Mouse (Mus musculus) kidney, embryonic 16.5 days (tissue): ENCODE measurements around the gene Prodh2. TPM values are rescaled to one million over a fixed set of nuclear protein-coding genes. Genes with fewer than 3 reads are reported as not detected.
"Not testable (repeated sequence)": the region's sequence is repeated elsewhere in the genome, so short reads cannot be mapped to it uniquely, and the experiment has no call there.

ENCODE experiments used
- ATAC-seq: fragments of 200-750 bp; cut with Nextera tagmentation; 2 replicates; pipeline ENCODE4 v1.8.0; 2017; ENCODE audit warnings: moderate TSS enrichment; ENCODE audit not compliant: low FRiP score, low TSS enrichment
- H3K27ac ChIP-seq: fragments of 300-500 bp; sonication (generic); 2 replicates; pipeline ENCODE4 v1.5.1; 2014; ENCODE audit warnings: low read length
- H3K27me3 ChIP-seq: fragments of 300-500 bp; sonication (generic); 2 replicates; pipeline ENCODE4 v1.6.1; 2014; ENCODE audit warnings: low read length, control low read depth, mixed read lengths; ENCODE audit not compliant: insufficient read depth
- H3K36me3 ChIP-seq: fragments of 300-500 bp; sonication (generic); 2 replicates; pipeline ENCODE4 v1.6.1; 2014; ENCODE audit warnings: low read length, control low read depth, mixed read lengths; ENCODE audit not compliant: insufficient read depth
- H3K4me1 ChIP-seq: fragments of 300-500 bp; sonication (generic); 2 replicates; pipeline ENCODE4 v1.6.1; 2014; ENCODE audit warnings: low read length, control low read depth, mixed read lengths; ENCODE audit not compliant: insufficient read depth
- H3K4me2 ChIP-seq: fragments of 300-500 bp; sonication (generic); replicated peaks from 2 replicates; pipeline ENCODE4 v1.6.1; 2014; ENCODE audit warnings: low read depth, low read length
- H3K4me3 ChIP-seq: fragments of 300-500 bp; sonication (generic); 2 replicates; pipeline ENCODE4 v1.5.1; 2014; ENCODE audit warnings: mild to moderate bottlenecking, low read length
- H3K9ac ChIP-seq: fragments of 300-500 bp; sonication (generic); replicated peaks from 2 replicates; pipeline ENCODE4 v1.6.1; 2014; ENCODE audit warnings: low read length
- H3K9me3 ChIP-seq: fragments of 300-500 bp; sonication (generic); 2 replicates; pipeline ENCODE4 v1.6.1; 2016; ENCODE audit warnings: low read length, control low read depth
- WGBS: fragments of 180-500 bp; shearing (Covaris S2); extraction: QIAGEN DNeasy Blood & Tissue Kit; methylation state at CpG from one replicate; pipeline ENCODE4 v1.1.7; 2014; 5-methylcytosine and 5-hydroxymethylcytosine counted together
- polyA plus RNA-seq: library from polyadenylated mRNA; unstranded; fragments of >200 nt; fragmentation: Nextera tagmentation; extraction: Ambion mirVana; gene quantifications from 2 replicates; pipeline ENCODE4 v1.2.1, GENCODE M21; 2015

Prodh2 gene
- polyA plus RNA-seq, 1 experiment from 2014 or later = 27.6 TPM

DNA sequence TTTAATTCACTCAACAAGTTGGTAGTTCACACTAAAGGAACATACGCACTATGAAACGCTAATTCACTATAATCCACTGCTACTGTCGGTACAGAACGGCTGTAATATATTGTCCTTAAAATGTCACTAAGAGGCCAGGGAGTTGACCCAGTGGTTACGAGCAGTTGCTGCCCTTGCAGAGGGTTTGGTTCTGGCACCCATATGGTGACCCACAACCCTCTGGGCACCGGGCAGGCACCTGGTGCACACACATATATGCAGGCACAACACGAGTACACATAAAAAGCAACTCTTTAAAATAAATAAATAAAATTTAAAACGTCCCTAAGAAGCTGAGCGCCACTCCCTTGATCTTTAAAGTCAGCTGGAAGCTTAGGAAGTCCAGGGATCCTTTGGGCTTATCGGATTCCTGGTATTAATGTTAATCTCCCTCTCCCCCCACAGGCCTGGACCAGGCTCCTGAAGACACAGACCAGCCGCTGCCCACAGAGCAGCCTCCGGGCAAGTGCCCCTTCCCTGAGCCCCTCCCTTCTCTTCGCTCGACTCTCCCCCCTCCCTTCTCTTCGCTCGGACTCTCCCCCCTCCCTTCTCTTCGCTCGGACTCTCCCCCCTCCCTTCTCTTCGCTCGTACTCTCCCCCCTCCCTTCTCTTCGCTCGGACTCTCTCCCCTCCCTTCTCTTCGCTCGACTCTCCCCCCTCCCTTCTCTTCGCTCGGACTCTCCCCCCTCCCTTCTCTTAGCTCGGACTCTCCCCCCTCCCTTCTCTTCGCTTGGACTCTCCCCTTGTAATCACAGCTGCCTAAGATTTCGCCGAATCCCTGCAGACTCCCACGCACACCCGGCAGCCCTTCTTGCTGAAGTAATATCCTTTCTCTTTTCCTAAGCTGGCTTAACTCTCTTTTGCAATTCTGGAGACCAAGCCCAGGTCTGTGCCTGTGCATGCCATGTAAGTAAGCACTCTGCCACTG, 15.7 kb upstream of the Prodh2 start:
- ATAC-seq = peak; percentile 78; the same call in 1 of the 2 replicates
- Histone ChIP-seq H3K36me3 (no peaks in the 10 kb centered on the region), H3K4me1 (peaks cover 9% of the 10 kb centered on the region), H3K4me3 (peak overlapping the region; percentile 15), H3K4me2 (peak overlapping the region; percentile 48), H3K9me3 (no peaks in the 10 kb centered on the region), H3K27ac (no peak overlapping the region), H3K9ac (no peak overlapping the region), H3K27me3 (no peaks in the 10 kb centered on the region)
- WGBS = 5% methylated on average over 22 of the region's 32 CpGs

DNA sequence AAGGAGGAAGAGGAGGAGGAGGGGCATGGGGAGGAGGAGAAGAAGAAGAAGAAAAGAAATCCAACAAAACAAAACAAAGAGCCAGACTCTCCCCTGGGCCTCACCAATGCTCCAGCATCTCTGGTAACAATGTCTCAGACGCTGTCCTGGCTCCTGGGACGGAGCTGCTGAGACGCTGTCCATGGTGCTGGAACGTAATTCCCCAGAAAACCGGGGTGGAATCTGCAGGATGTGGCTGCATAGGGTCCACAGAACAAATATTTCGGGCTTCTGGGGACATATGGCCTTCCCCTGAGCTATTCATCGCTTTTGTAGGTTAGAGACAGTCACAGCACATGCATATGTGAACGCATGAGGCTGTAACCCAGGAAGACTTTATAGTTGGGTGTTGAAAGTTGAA, 9.2 kb upstream of the Prodh2 start:
- H3K4me3 ChIP-seq = no peak overlapping the region
- ATAC-seq = no peak

DNA sequence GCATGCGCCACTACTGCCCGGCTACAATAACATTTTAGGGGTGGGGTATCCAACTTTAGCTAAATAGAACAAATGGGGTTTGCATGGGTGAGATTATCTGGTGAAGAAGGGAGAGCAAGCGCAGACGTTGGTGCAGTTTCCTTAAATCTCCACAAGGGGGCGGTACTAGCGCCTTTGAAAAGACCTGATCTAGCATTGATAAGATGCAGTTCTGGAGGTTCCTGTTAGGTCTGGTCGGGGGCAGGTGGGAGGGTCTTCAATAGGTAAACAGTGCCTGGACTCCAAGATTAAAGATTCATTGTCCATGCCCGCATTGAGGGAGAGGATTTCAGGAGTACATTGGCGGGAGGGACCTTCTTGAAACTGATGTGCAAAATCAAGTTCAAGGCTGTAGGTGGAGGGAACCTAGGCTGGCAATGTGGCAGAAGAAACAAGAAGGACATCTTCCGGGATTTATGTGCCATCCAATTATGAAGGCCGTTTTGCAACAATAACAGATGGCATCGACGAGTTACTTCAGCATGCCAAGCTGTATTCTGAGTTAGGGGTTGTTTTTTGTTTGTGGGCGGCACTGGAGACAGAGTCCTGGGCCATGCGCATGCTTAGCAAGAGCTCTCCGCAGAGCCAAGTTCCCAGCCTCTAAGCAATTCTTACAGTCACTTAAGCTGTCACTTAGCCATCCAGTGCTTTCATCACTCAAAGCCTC, 3.0 kb upstream of the Prodh2 start:
- Histone ChIP-seq H3K27ac (no peak overlapping the region), H3K27me3 (no peaks in the 10 kb centered on the region), H3K36me3 (no peaks in the 10 kb centered on the region), H3K4me3 (no peak overlapping the region), H3K4me1 (peaks cover 9% of the 10 kb centered on the region; the same call in 1 of the 2 replicates), H3K4me2 (no peak overlapping the region), H3K9me3 (no peaks in the 10 kb centered on the region), H3K9ac (no peak overlapping the region)
- WGBS = 31% methylated on average over 16 of the region's 16 CpGs
- ATAC-seq = no peak

More for the DNA sequence above, 9.2 kb upstream of the Prodh2 start:
- no peak overlapping the region for H3K4me2 ChIP-seq
- no peak overlapping the region for H3K27ac ChIP-seq
- no peaks in the 10 kb centered on the region for H3K27me3 ChIP-seq
- no peaks in the 10 kb centered on the region for H3K36me3 ChIP-seq
- WGBS = 15% methylated on average over 8 of the region's 8 CpGs
- H3K4me1 ChIP-seq = no peaks in the 10 kb centered on the region
- H3K9me3 ChIP-seq = no peaks in the 10 kb centered on the region
- H3K9ac ChIP-seq = no peak overlapping the region

DNA sequence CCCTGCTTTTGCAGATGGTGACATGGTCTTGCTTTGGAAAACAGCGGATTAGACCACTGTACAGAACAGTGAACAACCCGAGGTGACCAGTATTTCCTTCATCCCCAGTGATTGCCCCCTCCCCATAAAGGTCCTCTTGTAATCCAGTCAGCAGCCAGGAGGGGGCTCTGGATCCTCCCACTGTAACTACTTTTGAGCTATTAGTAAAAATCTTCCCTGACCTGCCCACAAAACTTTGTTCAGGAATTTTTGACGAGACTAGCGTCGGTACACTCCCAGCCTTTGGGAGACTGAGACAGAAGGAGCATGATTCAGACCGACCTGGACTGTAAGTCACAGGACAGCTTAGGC, 2.5 kb upstream of the Prodh2 start:
- ATAC-seq = no peak
- H3K27me3 ChIP-seq = no peaks in the 10 kb centered on the region
- H3K4me2 ChIP-seq = no peak overlapping the region
- H3K4me1 ChIP-seq = peaks cover 9% of the 10 kb centered on the region; the same call in 1 of the 2 replicates
- no peaks in the 10 kb centered on the region for H3K9me3 ChIP-seq
- 20% methylated on average over 6 of the region's 6 CpGs for WGBS
- no peak overlapping the region for H3K27ac ChIP-seq
- H3K36me3 ChIP-seq = no peaks in the 10 kb centered on the region
- no peak overlapping the region for H3K9ac ChIP-seq
- no peak overlapping the region for H3K4me3 ChIP-seq

DNA sequence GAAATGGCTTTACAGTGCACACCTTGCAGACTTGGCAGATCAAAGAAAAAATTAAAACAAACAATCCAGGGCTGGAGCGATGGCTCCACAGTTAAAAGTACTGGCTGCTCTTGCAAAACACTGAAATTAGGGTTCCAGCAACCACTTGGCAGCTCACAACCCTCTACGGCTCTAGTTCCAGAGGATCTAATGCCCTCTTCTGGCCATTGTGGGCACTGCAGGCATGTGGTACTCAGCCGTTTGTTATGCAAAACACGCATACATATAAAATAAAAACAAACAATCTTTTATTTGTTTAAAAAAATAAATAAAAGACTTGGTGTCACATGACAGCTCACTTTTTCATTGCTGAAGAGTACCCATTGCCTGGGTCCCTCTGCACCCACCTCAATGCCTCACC, 657 bp upstream of the Prodh2 start:
- Histone ChIP-seq H3K4me1 (peaks cover 9% of the 10 kb centered on the region; the same call in 1 of the 2 replicates), H3K9ac (no peak overlapping the region), H3K36me3 (no peaks in the 10 kb centered on the region), H3K27me3 (no peaks in the 10 kb centered on the region), H3K4me3 (no peak overlapping the region), H3K27ac (peak overlapping the region; percentile 34; the same call in 1 of the 2 replicates), H3K9me3 (no peaks in the 10 kb centered on the region), H3K4me2 (no peak overlapping the region)
- no peak for ATAC-seq
- whole genome bisulfite sequencing = 17% methylated on average over 4 of the region's 4 CpGs

DNA sequence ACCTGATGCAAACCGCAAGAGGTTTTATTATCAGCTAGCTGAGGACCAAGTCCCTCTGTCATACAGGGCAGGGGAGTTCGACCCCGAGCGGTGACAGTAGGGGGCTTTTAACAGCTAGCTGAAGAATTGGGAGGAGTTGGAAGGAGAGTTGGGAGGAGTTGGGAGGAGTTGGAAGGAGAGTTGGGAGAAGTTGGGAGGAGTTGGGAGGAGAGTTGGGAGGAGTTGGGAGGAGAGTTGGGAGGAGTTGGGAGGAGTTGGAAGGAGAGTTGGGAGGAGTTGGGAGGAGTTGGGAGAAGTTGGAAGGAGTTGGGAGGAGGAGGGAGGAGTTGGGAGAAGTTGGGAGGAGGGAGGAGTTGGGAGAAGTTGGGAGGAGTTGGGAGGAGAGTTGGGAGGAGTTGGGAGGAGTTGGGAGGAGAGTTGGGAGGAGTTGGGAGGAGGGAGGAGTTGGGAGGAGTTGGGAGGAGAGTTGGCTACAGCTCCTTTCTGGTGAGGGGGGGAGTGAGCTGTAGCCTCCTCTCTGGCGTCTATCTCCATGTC, 2.2 kb downstream of the Prodh2 start:
- 56% methylated on average over 4 of the region's 5 CpGs for WGBS
- H3K36me3 ChIP-seq, H3K9me3 ChIP-seq, H3K9ac ChIP-seq, H3K4me1 ChIP-seq, ATAC-seq, H3K4me3 ChIP-seq, H3K27me3 ChIP-seq, H3K27ac ChIP-seq, H3K4me2 ChIP-seq: not testable (repeated sequence)

DNA sequence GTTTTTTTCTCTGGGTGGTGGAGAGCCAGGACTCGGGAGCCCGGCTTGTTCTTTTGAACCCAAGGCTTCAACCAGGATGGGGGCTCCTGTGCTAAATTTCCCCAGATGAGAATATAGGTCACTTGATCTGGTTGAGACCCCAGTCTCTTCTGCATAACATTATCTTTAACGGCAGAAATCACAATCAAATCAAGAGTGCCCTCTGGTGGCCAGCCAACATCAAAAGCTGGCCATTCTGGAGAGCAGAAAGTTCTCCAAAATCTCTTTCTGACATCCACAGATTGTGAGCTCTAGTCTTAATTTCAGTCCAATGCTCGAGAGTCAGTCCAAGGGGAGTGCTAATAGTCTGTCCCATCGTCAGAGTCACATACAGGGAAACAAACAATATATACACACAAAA, 7.7 kb downstream of the Prodh2 start:
- WGBS = 67% methylated on average over 5 of the region's 5 CpGs
- not testable (repeated sequence) for ATAC-seq, H3K27ac ChIP-seq, H3K4me1 ChIP-seq, H3K9me3 ChIP-seq, H3K36me3 ChIP-seq, H3K9ac ChIP-seq, H3K27me3 ChIP-seq, H3K4me3 ChIP-seq, H3K4me2 ChIP-seq

DNA sequence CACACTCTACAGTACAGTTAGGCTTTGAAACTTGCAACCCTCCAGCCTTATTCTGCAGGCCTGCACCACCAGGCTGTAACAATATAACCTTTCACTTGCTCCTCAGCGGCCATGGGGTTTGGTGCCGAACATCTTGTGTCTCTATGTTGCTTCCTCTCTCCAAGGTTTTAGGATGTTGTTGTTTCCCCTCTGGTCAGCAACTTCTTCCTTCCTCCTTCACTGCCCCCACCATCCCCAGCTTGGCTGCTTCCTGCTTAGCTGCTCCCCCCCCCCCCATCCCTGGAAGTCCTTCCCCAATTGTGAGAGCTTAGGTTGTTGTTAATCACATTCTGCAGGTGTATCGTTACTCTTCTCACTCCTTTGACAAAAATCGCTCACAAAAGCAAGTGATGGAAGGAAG, 14.6 kb downstream of the Prodh2 start:
- 68% methylated on average over 4 of the region's 4 CpGs for WGBS
- H3K4me3 ChIP-seq = no peak overlapping the region
- H3K36me3 ChIP-seq = no peaks in the 10 kb centered on the region
- no peak overlapping the region for H3K4me2 ChIP-seq
- no peaks in the 10 kb centered on the region for H3K27me3 ChIP-seq
- no peaks in the 10 kb centered on the region for H3K4me1 ChIP-seq
- no peak overlapping the region for H3K9ac ChIP-seq
- no peak overlapping the region for H3K27ac ChIP-seq
- no peak for ATAC-seq
- no peaks in the 10 kb centered on the region for H3K9me3 ChIP-seq

DNA sequence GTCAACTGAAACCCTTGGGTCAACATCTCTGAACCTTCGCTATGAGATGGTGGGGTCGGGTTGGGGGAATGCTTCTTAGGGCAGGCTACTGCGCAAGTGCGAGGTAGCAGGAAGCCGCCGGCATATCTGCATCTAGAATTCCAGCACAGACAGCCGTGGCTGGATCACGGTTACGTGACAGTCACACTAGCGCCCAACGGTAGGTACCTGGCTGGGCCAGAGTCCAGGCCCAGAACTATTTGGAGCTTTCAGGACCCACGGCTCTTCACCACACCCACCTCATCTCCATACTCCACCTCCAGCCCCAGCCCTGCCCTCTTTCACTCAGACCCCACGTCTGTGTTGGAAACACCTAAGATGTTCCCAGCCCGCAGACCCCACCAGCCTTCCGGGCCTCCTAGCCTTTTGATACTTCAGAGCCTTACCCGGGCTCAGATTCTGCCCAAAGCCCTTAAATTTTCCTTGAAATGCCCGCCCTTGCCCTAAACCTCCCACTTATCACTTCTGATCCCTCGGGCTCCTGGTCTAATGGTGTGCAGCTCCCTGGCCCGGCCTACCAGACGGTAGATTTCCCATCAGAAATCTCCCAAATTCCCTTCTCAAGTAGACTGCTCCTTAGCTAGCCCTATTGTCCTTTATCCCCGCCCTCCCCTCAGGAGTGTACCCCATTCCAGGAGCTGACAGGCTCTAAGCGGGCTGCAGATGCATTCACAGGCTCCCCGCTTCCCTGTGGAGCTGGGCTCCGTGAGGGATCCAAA, 21.8 kb downstream of the Prodh2 start:
- 0 out of 2 replicates have a peak overlapping the region, but pooled peaks have one; percentile 8 for H3K4me2 ChIP-seq
- H3K4me3 ChIP-seq = no peak overlapping the region
- no peak for ATAC-seq
- no peaks in the 10 kb centered on the region for H3K27me3 ChIP-seq
- WGBS = 56% methylated on average over 24 of the region's 24 CpGs
- no peaks in the 10 kb centered on the region for H3K36me3 ChIP-seq
- peaks cover 3% of the 10 kb centered on the region; the same call in 1 of the 2 replicates for H3K4me1 ChIP-seq
- H3K9ac ChIP-seq = no peak overlapping the region
- no peak overlapping the region for H3K27ac ChIP-seq
- no peaks in the 10 kb centered on the region for H3K9me3 ChIP-seq
